Mouse (Mus musculus) limb, embryonic 11.5 days (tissue): Measurements from ENCODE around the gene Pgm2. TPM values are rescaled to one million over a fixed set of nuclear protein-coding genes. Genes with fewer than 3 reads are reported as not detected.

ENCODE experiments used
- ATAC-seq: fragments of 200-750 bp; cut with Nextera tagmentation; 2 replicates; pipeline ENCODE4 v1.8.0; 2017; ENCODE audit warnings: low read depth; ENCODE audit not compliant: insufficient number of reproducible peaks, low FRiP score, low TSS enrichment
- DNase-seq: peaks from one replicate; pipeline ENCODE4 v3.0.0-alpha.2; 2015; ENCODE audit warnings: low spot score
- H3K27ac ChIP-seq: fragments of 300-500 bp; sonication (generic); replicated peaks from 2 replicates; pipeline ENCODE4 v1.5.1; 2014; ENCODE audit warnings: low read depth, mild to moderate bottlenecking, low read length
- H3K27me3 ChIP-seq: fragments of 300-500 bp; sonication (generic); 2 replicates; pipeline ENCODE4 v1.6.1; 2014; ENCODE audit warnings: mild to moderate bottlenecking, low read length, mixed read lengths; ENCODE audit not compliant: control insufficient read depth, insufficient read depth
- H3K36me3 ChIP-seq: fragments of 300-500 bp; sonication (generic); 2 replicates; pipeline ENCODE4 v1.6.1; 2014; ENCODE audit warnings: mild to moderate bottlenecking, low read length, moderate library complexity, mixed read lengths; ENCODE audit not compliant: control insufficient read depth, insufficient read depth
- H3K4me1 ChIP-seq: fragments of 300-500 bp; sonication (generic); 2 replicates; pipeline ENCODE4 v1.6.1; 2014; ENCODE audit warnings: low read length, mixed read lengths; ENCODE audit not compliant: control insufficient read depth, insufficient read depth
- H3K4me2 ChIP-seq: fragments of 300-500 bp; sonication (generic); 2 replicates; pipeline ENCODE4 v1.6.1; 2014; ENCODE audit warnings: low read depth, mild to moderate bottlenecking, moderate library complexity; ENCODE audit not compliant: severe bottlenecking
- H3K4me3 ChIP-seq: fragments of 300-500 bp; sonication (generic); 2 replicates; pipeline ENCODE4 v1.5.1; 2014; ENCODE audit warnings: low read depth, low read length
- H3K9ac ChIP-seq: fragments of 300-500 bp; sonication (generic); 2 replicates; pipeline ENCODE4 v1.6.1; 2014; ENCODE audit warnings: mild to moderate bottlenecking, low read length
- H3K9me3 ChIP-seq: fragments of 300-500 bp; sonication (generic); 2 replicates; pipeline ENCODE4 v1.6.1; 2016; ENCODE audit warnings: low read length; ENCODE audit not compliant: control insufficient read depth
- WGBS: fragments of 180-500 bp; shearing (Covaris S2); extraction: QIAGEN DNeasy Blood & Tissue Kit; methylation state at CpG from one replicate; pipeline ENCODE4 v1.1.7; 2014; 5-methylcytosine and 5-hydroxymethylcytosine counted together
- polyA plus RNA-seq: library from polyadenylated mRNA; unstranded; fragments of >200 nt; fragmentation: Nextera tagmentation; extraction: Ambion mirVana; gene quantifications from 2 replicates; pipeline ENCODE4 v1.2.1, GENCODE M21; 2014

Gene Pgm2
- polyA plus RNA-seq, 1 experiment from 2014 or later = 27.2 TPM

- no peak overlapping the region for H3K27ac ChIP-seq
- H3K9me3 ChIP-seq = no peaks in the 10 kb centered on the region
- no peak overlapping the region for H3K4me3 ChIP-seq
- H3K36me3 ChIP-seq = no peaks in the 10 kb centered on the region
- ATAC-seq = no peak
- WGBS = 80% methylated on average over 4 of the region's 4 CpGs
- no peaks in the 10 kb centered on the region for H3K4me1 ChIP-seq
- no peak for DNase-seq
- no peaks in the 10 kb centered on the region for H3K27me3 ChIP-seq
- no peak overlapping the region for H3K9ac ChIP-seq
- no peak overlapping the region for H3K4me2 ChIP-seq
These were observed 13.3 kb upstream of the Pgm2 start for GRCm38 (mm10) chr5:64079462-64079817.

DNA sequence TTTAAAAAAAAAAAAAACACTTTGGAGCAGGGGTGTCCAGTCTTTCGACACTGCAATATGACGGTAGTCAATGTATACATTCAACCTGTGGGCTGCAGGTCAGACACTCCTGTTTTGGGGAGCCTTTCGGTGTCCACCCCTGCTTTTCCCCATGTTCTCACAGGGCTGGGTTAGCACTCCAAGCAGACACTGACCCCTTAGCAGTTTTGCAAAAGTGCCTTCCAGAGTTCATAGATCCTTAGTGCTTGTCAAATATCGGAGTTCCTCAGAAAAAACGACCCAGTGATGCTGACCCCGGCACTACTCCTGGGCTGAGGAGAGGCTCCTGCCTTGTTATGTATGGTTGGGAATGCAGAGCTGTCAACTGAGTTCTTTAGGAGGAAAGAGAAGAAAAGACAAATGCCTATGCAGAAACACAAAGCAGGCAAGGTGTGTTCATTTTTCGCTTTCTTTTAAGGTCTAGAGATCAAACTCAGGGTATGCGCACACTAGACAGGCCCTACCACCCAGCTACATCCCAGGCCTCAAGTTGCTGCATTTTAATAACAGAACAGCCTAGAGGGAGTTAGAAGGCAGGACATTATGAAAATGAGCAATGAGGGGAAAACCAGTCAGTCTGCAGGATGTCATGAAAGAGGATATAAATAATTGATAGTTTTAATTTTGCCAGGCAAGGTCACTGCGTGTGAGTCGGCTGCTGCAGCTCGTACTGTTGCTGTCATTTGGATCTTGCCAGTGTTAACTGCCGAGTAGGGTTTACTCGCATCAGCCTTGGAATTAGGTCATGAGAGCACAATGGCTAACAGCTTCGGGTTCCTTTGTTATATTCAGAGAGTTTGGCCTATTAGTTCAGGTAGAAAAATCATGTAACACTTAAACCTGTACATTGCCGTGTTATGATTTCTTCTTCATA, 9.0 kb upstream of the Pgm2 start:
- ATAC-seq = no peak
- WGBS = 78% methylated on average over 15 of the region's 15 CpGs
- Histone ChIP-seq H3K9me3 (no peaks in the 10 kb centered on the region), H3K4me1 (no peaks in the 10 kb centered on the region), H3K4me2 (no peak overlapping the region), H3K27ac (no peak overlapping the region), H3K9ac (no peak overlapping the region), H3K4me3 (no peak overlapping the region), H3K36me3 (no peaks in the 10 kb centered on the region), H3K27me3 (no peaks in the 10 kb centered on the region)
- no peak for DNase-seq

- no peak for ATAC-seq
- Histone ChIP-seq H3K4me3 (no peak overlapping the region), H3K4me2 (no peak overlapping the region), H3K27ac (no peak overlapping the region), H3K36me3 (no peaks in the 10 kb centered on the region), H3K9me3 (no peaks in the 10 kb centered on the region), H3K4me1 (no peaks in the 10 kb centered on the region), H3K9ac (no peak overlapping the region), H3K27me3 (no peaks in the 10 kb centered on the region)
- DNase-seq = no peak
- 94% methylated on average over 9 of the region's 9 CpGs for WGBS
These were observed 7.3 kb upstream of the Pgm2 start for GRCm38 (mm10) chr5:64085405-64085804.

GRCm38 (mm10) chr5:64088740-64089139, 4.0 kb upstream of the Pgm2 start:
- H3K9me3 ChIP-seq = no peaks in the 10 kb centered on the region
- DNase-seq (no peak), ATAC-seq (no peak)
- no peak overlapping the region for H3K4me3 ChIP-seq
- no peaks in the 10 kb centered on the region for H3K27me3 ChIP-seq
- 85% methylated on average over 9 of the region's 9 CpGs for WGBS
- H3K4me1 ChIP-seq = no peaks in the 10 kb centered on the region
- no peak overlapping the region for H3K9ac ChIP-seq
- H3K4me2 ChIP-seq = no peak overlapping the region
- H3K36me3 ChIP-seq = no peaks in the 10 kb centered on the region
- H3K27ac ChIP-seq = no peak overlapping the region

GRCm38 (mm10) chr5:64093349-64093871, 660 bp downstream of the Pgm2 start:
- H3K27ac ChIP-seq = 0 out of 2 replicates have a peak overlapping the region, but pooled peaks have one; percentile 8
- DNase-seq (no peak), ATAC-seq (no peak)
- H3K9me3 ChIP-seq = no peaks in the 10 kb centered on the region
- H3K4me1 ChIP-seq = no peaks in the 10 kb centered on the region
- peaks cover 1% of the 10 kb centered on the region; the same call in 1 of the 2 replicates for H3K36me3 ChIP-seq
- H3K27me3 ChIP-seq = no peaks in the 10 kb centered on the region
- H3K9ac ChIP-seq = peak overlapping the region; percentile 78
- H3K4me2 ChIP-seq = peak overlapping the region; percentile 83
- 4% methylated on average over 15 of the region's 15 CpGs for WGBS
- peak overlapping the region; percentile 72 for H3K4me3 ChIP-seq

DNA sequence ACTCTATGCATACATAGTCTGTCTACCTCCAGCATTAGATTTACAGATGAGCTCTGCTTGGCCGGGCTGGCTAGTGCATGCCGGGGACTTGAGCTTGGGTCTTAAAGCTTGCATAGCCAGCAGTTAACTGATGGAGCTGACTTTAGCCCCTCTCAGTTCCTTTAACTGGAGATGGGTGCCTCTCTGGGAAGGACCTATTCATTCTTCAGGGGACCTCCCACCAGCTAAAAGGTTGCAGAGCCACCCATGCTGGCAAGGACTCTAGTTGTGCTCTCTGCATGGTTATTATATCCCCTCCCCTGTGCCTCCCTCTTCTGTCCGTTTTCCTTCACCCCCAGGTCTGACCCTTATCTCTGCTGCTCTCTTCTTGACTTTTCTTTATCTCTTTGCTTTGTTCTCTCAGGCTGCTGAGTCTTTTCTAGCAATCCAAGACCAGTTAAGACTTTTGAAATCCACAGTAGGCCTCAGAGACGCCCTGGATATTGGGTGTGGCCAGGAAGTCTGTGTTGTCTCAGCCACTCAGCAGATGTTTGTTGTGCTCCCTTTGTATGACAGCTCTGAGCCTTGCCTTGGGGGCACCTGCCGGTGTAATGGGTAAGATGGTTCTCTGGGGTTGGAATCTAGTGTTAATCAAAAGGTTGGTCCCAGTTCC, 2.7 kb downstream of the Pgm2 start:
- DNase-seq (no peak), ATAC-seq (no peak)
- Histone ChIP-seq H3K4me3 (no peak overlapping the region), H3K36me3 (peaks cover 2% of the 10 kb centered on the region; the same call in 1 of the 2 replicates), H3K4me2 (no peak overlapping the region), H3K27ac (no peak overlapping the region), H3K9me3 (no peaks in the 10 kb centered on the region), H3K4me1 (no peaks in the 10 kb centered on the region), H3K27me3 (no peaks in the 10 kb centered on the region), H3K9ac (no peak overlapping the region)
- 81% methylated on average over 5 of the region's 5 CpGs for WGBS

GRCm38 (mm10) chr5:64101993-64102716, 9.4 kb downstream of the Pgm2 start:
- no peak overlapping the region for H3K27ac ChIP-seq
- H3K4me2 ChIP-seq = no peak overlapping the region
- WGBS = 89% methylated on average over 9 of the region's 9 CpGs
- no peak overlapping the region for H3K9ac ChIP-seq
- DNase-seq (no peak), ATAC-seq (no peak)
- peaks cover 6% of the 10 kb centered on the region; the same call in 1 of the 2 replicates for H3K36me3 ChIP-seq
- no peak overlapping the region for H3K4me3 ChIP-seq
- H3K9me3 ChIP-seq = no peaks in the 10 kb centered on the region
- H3K27me3 ChIP-seq = no peaks in the 10 kb centered on the region
- H3K4me1 ChIP-seq = no peaks in the 10 kb centered on the region

- H3K4me3 ChIP-seq = no peak overlapping the region
- DNase-seq (no peak), ATAC-seq (no peak)
- peaks cover 7% of the 10 kb centered on the region; the same call in 1 of the 2 replicates for H3K36me3 ChIP-seq
- 79% methylated on average over 7 of the region's 7 CpGs for WGBS
- no peak overlapping the region for H3K4me2 ChIP-seq
- H3K9ac ChIP-seq = no peak overlapping the region
- no peak overlapping the region for H3K27ac ChIP-seq
- no peaks in the 10 kb centered on the region for H3K27me3 ChIP-seq
- H3K9me3 ChIP-seq = no peaks in the 10 kb centered on the region
- H3K4me1 ChIP-seq = no peaks in the 10 kb centered on the region
These were observed 9.9 kb downstream of the Pgm2 start for GRCm38 (mm10) chr5:64102717-64103075.
